Comparison of ENCODE assay signal across 19 mouse cellular contexts in genomic region chr1:71276940-71277339, GRCm38 (mm10).
A peak's percentile ranks its signal among the peaks of the same experiment; 100 is the strongest.
DNase-seq lines count a peak whose midpoint lies in the region; ATAC-seq and TF ChIP-seq lines count a peak whose summit lies in the region.
"Had no signal": no experiment of that assay in that cellular context is flagged by ENCODE, and none has a peak within 500 bp of the region (broad histone marks: within the 10 kb centered on the region; RNA-seq: fewer than 3 reads in every experiment).

No protein-coding gene starts in this region.

- peak; percentile 73; the same call in 1 of the 2 replicates for ATAC-seq in heart, embryonic 14.5 days (ENCODE audit: insufficient number of reproducible peaks, insufficient read depth, low FRiP score, low read depth)
- ATAC-seq in heart, embryonic 11.5 days (replicated peaks; ENCODE audit: insufficient number of reproducible peaks, low FRiP score, low TSS enrichment): no peak
- no peak for ATAC-seq in embryonic facial prominence, embryonic 14.5 days (ENCODE audit: low read depth)
- ATAC-seq in midbrain, embryonic 16.5 days: no peak
- ATAC-seq: intestine, postnatal 0 days had no signal

- TF ChIP-seq CTCF in C2C12 (IDR thresholded peaks at IDR 0.05; ENCODE audit: control insufficient read depth, insufficient read depth, insufficient read length): no peak

- no peaks in the 10 kb centered on the region for H3K27me3 ChIP-seq in heart, embryonic 14.5 days (ENCODE audit: control insufficient read depth, insufficient read depth, low read length)
- no peaks in the 10 kb centered on the region for H3K27me3 ChIP-seq in heart, embryonic 11.5 days (ENCODE audit: control insufficient read depth, insufficient read depth, low read length)
- no peaks in the 10 kb centered on the region for H3K27me3 ChIP-seq in C2C12 (ENCODE audit: control insufficient read depth, insufficient read depth, insufficient read length)
- H3K27me3 ChIP-seq in embryonic facial prominence, embryonic 14.5 days (replicated peaks; ENCODE audit: control insufficient read depth, insufficient read depth, low read length): no peaks in the 10 kb centered on the region
- no peaks in the 10 kb centered on the region for H3K27me3 ChIP-seq in midbrain, embryonic 16.5 days (ENCODE audit: control insufficient read depth, insufficient read depth, low read depth, low read length)
- H3K27me3 ChIP-seq: CH12.LX; embryonic facial prominence, embryonic 13.5 days; limb, embryonic 15.5 days; neural tube, embryonic 13.5 days had no signal

- no peak overlapping the region; a peak in 1 of 4 replicates for H3K27ac ChIP-seq in heart, embryonic 14.5 days (replicated peaks in 1 of 2; ENCODE audit: control insufficient read depth in 1 of 2, insufficient read depth in 1 of 2, low read depth in 2 of 2, low read length in 2 of 2)
- no peak overlapping the region for H3K27ac ChIP-seq in heart, embryonic 11.5 days (ENCODE audit: low read depth, low read length)
- no peak overlapping the region for H3K27ac ChIP-seq in embryonic facial prominence, embryonic 14.5 days (replicated peaks; ENCODE audit: low read depth, low read length)
- no peak overlapping the region for H3K27ac ChIP-seq in midbrain, embryonic 16.5 days (ENCODE audit: low read length)
- H3K27ac ChIP-seq: embryonic facial prominence, embryonic 13.5 days; forebrain, embryonic 10.5 days; hindbrain, embryonic 14.5 days; kidney, postnatal 0 days; limb, embryonic 15.5 days; neural tube, embryonic 13.5 days had no signal

- peaks cover 2 to 6% of the 10 kb centered on the region in 2 experiments; a peak in 2 of 4 replicates for H3K4me1 ChIP-seq in heart, embryonic 14.5 days (ENCODE audit: control insufficient read depth in 2 of 2, insufficient read depth in 2 of 2, low read length in 2 of 2)
- H3K4me1 ChIP-seq in heart, embryonic 11.5 days (ENCODE audit: control insufficient read depth, insufficient read depth, low read length): peaks cover 3% of the 10 kb centered on the region; the same call in 1 of the 2 replicates
- H3K4me1 ChIP-seq in embryonic facial prominence, embryonic 14.5 days (ENCODE audit: control insufficient read depth, insufficient read depth, low read length): no peaks in the 10 kb centered on the region
- H3K4me1 ChIP-seq in midbrain, embryonic 16.5 days (ENCODE audit: control insufficient read depth, insufficient read depth, low read length): no peaks in the 10 kb centered on the region
- H3K4me1 ChIP-seq: embryonic facial prominence, embryonic 13.5 days; forebrain, embryonic 10.5 days; limb, embryonic 15.5 days; neural tube, embryonic 13.5 days had no signal

- H3K79me3 ChIP-seq in C2C12 (ENCODE audit: low read depth): no peaks in the 10 kb centered on the region

- peak; percentile 7 for DNase-seq in adipocyte (ENCODE audit: low spot score)
- DNase-seq in embryonic facial prominence, embryonic 14.5 days (ENCODE audit: low spot score): peak; percentile 32
- DNase-seq in testis, postnatal 14 days (ENCODE audit: low spot score): no peak
- DNase-seq: cerebellum, adult 9-10 months; lung, adult 2 months; right cerebral cortex, postnatal 25 days; thymus, adult 18-20 months had no signal

- H3K36me3 ChIP-seq in heart, embryonic 14.5 days (ENCODE audit: control insufficient read depth, insufficient read depth, low read length): no peaks in the 10 kb centered on the region
- H3K36me3 ChIP-seq in heart, embryonic 11.5 days (ENCODE audit: control insufficient read depth, insufficient read depth, low read length): no peaks in the 10 kb centered on the region
- no peaks in the 10 kb centered on the region for H3K36me3 ChIP-seq in C2C12 (ENCODE audit: control insufficient read depth, insufficient read depth)
- no peaks in the 10 kb centered on the region for H3K36me3 ChIP-seq in embryonic facial prominence, embryonic 14.5 days (ENCODE audit: control insufficient read depth, insufficient read depth, low read length)
- H3K36me3 ChIP-seq in midbrain, embryonic 16.5 days (ENCODE audit: control insufficient read depth, insufficient read depth, low read length): no peaks in the 10 kb centered on the region
- H3K36me3 ChIP-seq: embryonic facial prominence, embryonic 13.5 days; forebrain, embryonic 10.5 days; limb, embryonic 15.5 days; neural tube, embryonic 13.5 days had no signal

- H3K9ac ChIP-seq in heart, embryonic 14.5 days (ENCODE audit: low read length): no peak overlapping the region
- H3K9ac ChIP-seq in heart, embryonic 11.5 days (ENCODE audit: low read depth, low read length): no peak overlapping the region
- no peak overlapping the region for H3K9ac ChIP-seq in embryonic facial prominence, embryonic 14.5 days (ENCODE audit: low read depth, low read length)
- no peak overlapping the region for H3K9ac ChIP-seq in midbrain, embryonic 16.5 days (ENCODE audit: low read depth, low read length)
- H3K9ac ChIP-seq: embryonic facial prominence, embryonic 13.5 days; hindbrain, embryonic 14.5 days; limb, embryonic 15.5 days; neural tube, embryonic 13.5 days had no signal

- no peak overlapping the region for H3K4me3 ChIP-seq in heart, embryonic 14.5 days (ENCODE audit: control insufficient read depth in 1 of 2, insufficient read depth in 1 of 2, low read depth in 1 of 2, low read length in 2 of 2)
- no peak overlapping the region for H3K4me3 ChIP-seq in heart, embryonic 11.5 days (ENCODE audit: low read depth, low read length)
- H3K4me3 ChIP-seq in C2C12 (ENCODE audit: insufficient read depth, poor library complexity, severe bottlenecking): no peak overlapping the region
- H3K4me3 ChIP-seq in embryonic facial prominence, embryonic 14.5 days (ENCODE audit: low read depth, low read length): no peak overlapping the region
- H3K4me3 ChIP-seq in midbrain, embryonic 16.5 days (ENCODE audit: low read depth, low read length): no peak overlapping the region
- H3K4me3 ChIP-seq: embryonic facial prominence, embryonic 13.5 days; forebrain, embryonic 10.5 days; limb, embryonic 15.5 days; neural tube, embryonic 13.5 days had no signal

- no peaks in the 10 kb centered on the region for H3K79me2 ChIP-seq in C2C12 (ENCODE audit: control insufficient read depth, insufficient read depth)

- H3K4me2 ChIP-seq in heart, embryonic 14.5 days (ENCODE audit: low read length): no peak overlapping the region
- H3K4me2 ChIP-seq in heart, embryonic 11.5 days: no peak overlapping the region
- H3K4me2 ChIP-seq in embryonic facial prominence, embryonic 14.5 days (ENCODE audit: low read depth, low read length): no peak overlapping the region
- no peak overlapping the region for H3K4me2 ChIP-seq in midbrain, embryonic 16.5 days (ENCODE audit: low read length)
- H3K4me2 ChIP-seq: embryonic facial prominence, embryonic 13.5 days; hindbrain, embryonic 14.5 days; limb, embryonic 15.5 days; neural tube, embryonic 13.5 days had no signal

- no peaks in the 10 kb centered on the region for H3K9me3 ChIP-seq in heart, embryonic 14.5 days (ENCODE audit: control insufficient read depth, low read length)
- no peaks in the 10 kb centered on the region for H3K9me3 ChIP-seq in heart, embryonic 11.5 days (replicated peaks; ENCODE audit: control insufficient read depth, low read length)
- H3K9me3 ChIP-seq in embryonic facial prominence, embryonic 14.5 days (ENCODE audit: control insufficient read depth, low read length): no peaks in the 10 kb centered on the region
- no peaks in the 10 kb centered on the region for H3K9me3 ChIP-seq in midbrain, embryonic 16.5 days (replicated peaks; ENCODE audit: control insufficient read depth, low read length, poor library complexity, severe bottlenecking)
- H3K9me3 ChIP-seq: embryonic facial prominence, embryonic 13.5 days; forebrain, embryonic 10.5 days; limb, embryonic 15.5 days; neural tube, embryonic 13.5 days had no signal

- H3ac ChIP-seq in C2C12 (ENCODE audit: control insufficient read depth, insufficient read length, low read depth): no peak overlapping the region

- 26% methylated on average over 5 of the region's 5 CpGs for WGBS in heart, embryonic 14.5 days
- 41% methylated on average over 5 of the region's 5 CpGs for WGBS in heart, embryonic 11.5 days (ENCODE audit: insufficient replicate concordance)
- WGBS in embryonic facial prominence, embryonic 14.5 days: 28% methylated on average over 5 of the region's 5 CpGs
- WGBS in midbrain, embryonic 16.5 days: 53% methylated on average over 5 of the region's 5 CpGs

TF ChIP-seq in C2C12, 6 proteins besides CTCF, POLR2A, EP300 and RAD21:
- TF ChIP-seq USF1 (IDR thresholded peaks at IDR 0.05; ENCODE audit: low read depth) (peak; percentile 33), CEBPB (IDR thresholded peaks at IDR 0.05; ENCODE audit: low read depth) (no peak)
